Mouse (Mus musculus): ENCODE measurements around the gene B4galt2.
A peak's percentile ranks its signal among the peaks of the same experiment; 100 is the strongest.

Gene B4galt2

DNA sequence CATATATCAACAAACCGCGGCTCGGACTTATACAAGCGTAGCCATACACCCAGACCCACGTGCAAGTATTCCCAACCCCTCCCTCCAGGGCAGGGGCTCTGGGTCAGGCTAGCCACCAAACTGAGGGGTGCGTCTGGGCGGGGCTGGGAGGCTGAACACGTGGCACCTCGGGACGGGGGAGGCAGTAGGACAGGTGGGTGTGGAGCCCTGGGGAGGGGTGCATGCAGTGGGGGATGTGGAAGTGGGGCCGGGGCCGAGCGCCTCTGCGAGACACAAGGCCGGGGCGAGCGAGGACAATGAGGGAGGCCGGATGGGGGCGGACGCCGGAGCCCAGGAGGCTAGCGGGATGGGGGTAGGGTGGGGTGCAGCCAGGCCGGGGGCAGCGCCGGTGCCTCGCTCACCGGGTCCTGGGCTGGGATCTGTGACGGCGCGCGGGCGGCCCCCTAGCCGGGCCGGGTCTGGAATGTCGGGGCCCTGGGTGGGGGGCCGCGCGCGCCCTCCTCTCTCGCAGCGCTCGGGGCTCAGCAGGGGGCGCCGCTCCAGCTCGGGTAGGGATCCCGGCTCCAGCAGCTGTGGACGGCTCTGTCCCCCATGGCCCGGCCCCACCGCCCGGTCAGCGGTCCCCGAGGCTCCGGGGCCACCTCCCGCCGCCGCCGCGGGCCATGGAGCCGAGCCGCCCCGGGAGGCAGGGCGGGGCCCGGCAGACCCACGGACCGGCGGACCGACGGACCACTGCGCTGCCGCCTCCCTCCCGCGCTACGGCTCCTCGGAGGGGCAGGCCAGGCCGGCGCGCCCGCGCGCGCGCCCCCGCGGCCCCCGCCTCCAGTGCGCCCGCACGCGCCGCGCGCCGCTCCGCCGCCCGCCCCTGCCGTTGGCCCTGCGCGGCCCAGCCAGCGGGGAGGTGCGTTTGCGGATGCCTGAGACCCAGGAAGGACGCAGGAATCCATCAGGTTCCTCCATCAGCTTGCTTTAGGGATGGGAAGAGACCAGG is at the start of gene B4galt2:
B4galt2 (minus strand) TSS at position 787 of the 991 bp plus-strand sequence.
- no peak for DNase-seq (ENCODE audit: low spot score)

GRCm38 (mm10) chr4:117929391-117929881 is 46.1 kb upstream of the B4galt2 start, which contains the start of gene Artn:
Artn (minus strand) TSS chr4:117929763.
- no peak for DNase-seq (ENCODE audit: low spot score)

GRCm38 (mm10) chr4:117928699-117929241 is 45.5 kb upstream of the B4galt2 start:
- peak; percentile 68 for DNase-seq (ENCODE audit: low spot score)

DNA sequence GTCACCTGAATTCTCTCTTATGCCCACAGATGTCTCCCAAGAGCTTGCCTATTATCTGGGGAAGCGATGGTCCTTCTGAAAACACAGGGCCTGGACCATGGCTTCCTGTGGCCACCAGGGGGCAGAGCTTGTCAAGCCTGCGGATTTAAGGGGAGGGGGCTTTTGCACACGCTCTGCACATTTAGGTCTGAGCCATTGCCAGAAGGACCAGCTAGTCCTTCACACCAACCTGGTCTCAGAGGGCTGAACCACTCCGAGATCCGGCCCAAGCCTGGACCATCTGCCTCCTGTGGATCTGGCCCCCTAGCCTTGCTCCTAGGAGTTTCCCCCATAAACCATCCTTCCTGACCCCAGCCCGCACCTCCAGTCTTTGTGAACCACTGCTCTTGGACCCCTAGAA is 44.9 kb upstream of the B4galt2 start:
- DNase-seq (ENCODE audit: low spot score) = no peak

GRCm38 (mm10) chr4:117926545-117927482 is 43.5 kb upstream of the B4galt2 start:
- DNase-seq (ENCODE audit: low spot score) = no peak

DNA sequence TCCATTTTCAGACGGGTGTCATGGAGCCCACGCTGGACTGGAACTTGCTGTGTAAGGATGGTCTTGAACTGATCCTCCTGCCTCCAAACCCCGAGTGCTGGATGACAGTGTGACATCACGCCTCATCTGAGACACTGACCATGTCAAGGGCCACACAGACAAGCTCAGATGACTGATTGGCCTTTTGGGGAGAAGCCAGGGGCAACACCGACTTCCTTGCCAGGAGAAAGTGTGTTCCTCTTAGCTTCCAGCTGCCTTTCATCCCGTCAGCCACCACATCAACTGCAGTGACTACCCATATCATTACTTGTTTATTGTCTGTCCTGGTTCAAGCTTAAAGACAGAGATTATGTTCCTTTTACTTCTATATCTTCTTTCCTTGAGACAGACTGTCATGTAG is 41.6 kb upstream of the B4galt2 start:
- DNase-seq (ENCODE audit: low spot score) = no peak

- no peak for DNase-seq (ENCODE audit: low spot score)
Observed at GRCm38 (mm10) chr4:117923450-117923849, 40.2 kb upstream of the B4galt2 start.

DNA sequence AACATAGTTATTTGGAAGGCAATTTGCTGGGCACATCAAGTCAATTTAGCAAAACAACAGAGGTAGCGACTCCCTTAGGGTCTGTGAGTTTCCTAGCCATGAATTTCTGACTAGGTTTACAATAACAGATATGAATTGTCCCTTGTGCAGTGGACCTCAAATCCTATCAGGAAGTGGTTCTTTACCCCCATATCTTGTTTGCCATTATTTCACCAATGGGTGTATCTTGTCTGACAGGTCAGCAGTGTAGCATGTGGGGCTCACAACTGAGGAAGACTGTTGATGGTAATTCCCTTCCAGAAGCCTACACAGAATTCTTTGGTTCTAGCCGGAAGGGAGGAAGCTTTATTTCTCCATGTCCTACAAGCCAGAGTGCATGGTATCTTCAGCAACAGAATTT is 38.1 kb upstream of the B4galt2 start:
- DNase-seq (ENCODE audit: low spot score) = no peak

GRCm38 (mm10) chr4:117918762-117919161 is 35.5 kb upstream of the B4galt2 start:
- no peak for DNase-seq (ENCODE audit: low spot score)

GRCm38 (mm10) chr4:117918261-117918660 is 35.0 kb upstream of the B4galt2 start:
- no peak for DNase-seq (ENCODE audit: low spot score)

GRCm38 (mm10) chr4:117917847-117918246 is 34.6 kb upstream of the B4galt2 start:
- DNase-seq (ENCODE audit: low spot score) = no peak

GRCm38 (mm10) chr4:117917402-117917801 is 34.1 kb upstream of the B4galt2 start:
- no peak for DNase-seq (ENCODE audit: low spot score)

DNA sequence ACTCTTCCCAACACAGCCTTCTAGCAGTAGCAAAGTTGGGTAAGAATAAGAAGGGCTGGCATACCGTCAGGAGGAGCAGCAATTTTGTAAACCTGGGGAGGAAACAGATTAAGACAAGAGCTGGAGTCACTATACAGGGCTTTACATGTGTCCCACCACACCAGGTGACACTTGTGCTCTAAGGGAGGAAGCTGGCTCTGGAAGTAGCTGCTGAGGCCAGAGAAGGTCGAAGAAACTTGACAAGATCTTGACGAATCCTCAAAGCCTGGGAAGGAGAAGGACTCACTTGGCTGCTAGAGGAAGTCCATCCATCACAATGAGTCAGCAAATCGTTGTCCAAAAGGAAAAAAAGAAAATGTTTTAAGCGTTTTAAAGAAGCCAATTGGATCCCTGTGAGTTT is 33.1 kb upstream of the B4galt2 start:
- DNase-seq (ENCODE audit: low spot score) = no peak

DNA sequence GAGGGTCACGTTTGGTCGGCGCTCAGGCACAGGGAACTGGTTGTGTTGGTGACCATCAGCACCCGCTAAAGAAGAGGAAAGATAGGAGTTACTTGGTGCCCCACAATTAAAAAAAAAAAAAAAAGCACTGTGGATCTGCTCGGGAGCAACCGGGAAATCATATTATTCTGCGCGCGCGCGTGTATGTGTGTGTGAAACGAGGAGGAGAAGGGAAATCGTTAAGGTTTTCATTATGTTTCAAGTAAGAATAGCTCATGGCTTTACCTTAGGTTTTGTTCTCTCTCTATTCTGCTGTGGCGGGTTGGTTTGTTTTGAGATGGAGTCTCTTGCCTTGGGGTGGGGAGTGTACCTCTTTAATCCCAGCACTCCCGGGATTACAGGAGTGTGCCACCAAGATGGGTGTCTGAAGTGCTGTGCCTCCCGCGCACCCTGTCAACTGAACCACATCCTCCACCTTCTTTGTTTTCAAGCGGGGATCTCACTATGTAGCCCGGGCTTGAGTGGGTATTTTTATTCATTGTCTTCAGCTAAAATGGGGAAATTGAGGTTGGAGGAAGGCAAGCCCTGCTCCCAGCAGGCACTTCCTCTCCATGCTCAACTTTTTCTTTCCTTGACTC is 32.3 kb upstream of the B4galt2 start:
- no peak for DNase-seq (ENCODE audit: low spot score)

DNA sequence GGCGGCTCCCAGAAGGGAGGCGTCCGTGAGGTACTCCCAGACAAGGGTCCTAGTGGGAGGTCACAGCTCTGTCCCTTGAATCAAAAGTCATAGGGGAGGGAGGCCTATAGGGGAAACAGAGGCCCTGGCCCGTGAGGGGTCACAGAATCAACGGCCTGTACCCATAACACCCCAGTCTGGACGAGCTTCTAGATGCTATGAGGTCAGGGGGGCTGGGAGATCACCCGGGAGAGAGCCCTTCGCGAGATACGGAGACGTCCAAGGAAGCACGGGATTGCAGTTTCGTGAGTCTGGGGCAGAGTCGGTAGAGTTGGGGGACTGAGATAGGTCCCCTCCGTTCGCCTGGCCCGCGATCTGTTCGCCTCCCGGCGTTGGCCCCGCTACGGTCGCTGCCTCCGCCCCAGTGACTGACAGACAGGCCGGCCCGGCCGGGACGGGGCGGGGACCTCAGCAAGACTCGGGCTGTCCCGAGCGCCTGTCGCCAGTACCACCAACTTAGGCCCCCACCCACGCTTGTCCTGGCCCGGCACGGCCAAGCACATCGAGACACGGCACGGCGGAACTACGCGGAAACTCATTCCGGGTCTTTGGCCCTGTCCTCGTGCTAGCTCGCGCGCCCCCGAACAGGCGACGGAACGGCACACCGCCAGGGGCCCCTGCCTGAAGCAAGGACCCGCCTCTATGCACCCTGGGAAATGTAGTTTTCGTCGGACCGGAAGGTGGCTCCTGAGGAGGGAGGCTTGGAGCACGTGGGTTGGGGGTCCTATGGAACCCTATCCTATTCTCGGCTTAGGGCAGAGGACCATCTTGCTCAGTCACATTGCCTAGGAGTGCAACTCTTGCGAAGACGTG is 31.5 kb upstream of the B4galt2 start, which contains the start of gene Ipo13:
Ipo13 (minus strand) TSS at position 409 of the 852 bp plus-strand sequence.
- peak; percentile 97 for DNase-seq (ENCODE audit: low spot score)

DNA sequence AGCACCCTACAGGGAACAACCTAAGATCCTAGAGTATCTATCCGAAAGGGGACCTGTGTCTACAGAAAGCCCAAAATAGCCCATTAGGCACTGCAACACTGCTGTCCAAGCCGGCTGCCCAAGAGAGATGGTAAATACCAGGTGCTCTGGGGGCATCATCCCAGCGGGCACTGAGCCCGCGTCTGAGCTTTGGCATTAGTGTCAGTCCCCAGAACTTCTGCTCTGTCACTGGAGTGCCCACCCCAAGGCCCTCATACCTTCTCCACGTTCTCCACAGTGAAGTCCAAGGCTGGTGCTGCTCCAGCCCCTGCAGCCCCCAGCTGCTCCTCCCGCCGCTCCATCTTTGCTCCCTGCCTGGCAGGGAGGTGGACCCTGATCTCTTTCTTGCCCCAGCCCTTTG is 30.7 kb upstream of the B4galt2 start:
- no peak for DNase-seq (ENCODE audit: low spot score)

DNA sequence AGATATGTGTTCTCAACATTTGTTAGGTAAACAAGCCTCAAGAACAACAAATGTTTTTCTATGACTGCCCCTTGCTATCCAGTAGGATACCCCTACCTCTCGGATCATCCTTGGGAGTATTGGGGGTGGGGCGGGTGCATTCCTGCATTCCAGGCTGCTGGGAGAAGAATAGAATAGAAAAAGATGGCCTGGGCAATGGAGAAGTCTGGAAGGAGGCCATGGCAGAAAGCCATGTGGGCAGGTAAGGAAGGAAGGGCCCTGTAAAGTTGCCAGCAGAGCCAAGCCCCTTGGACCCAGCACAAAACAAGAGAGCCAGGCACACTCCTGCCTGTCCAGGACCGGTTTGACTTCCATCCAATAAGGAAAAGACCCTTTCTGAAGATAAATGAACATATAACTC is 30.1 kb upstream of the B4galt2 start:
- no peak for DNase-seq (ENCODE audit: low spot score)

DNA sequence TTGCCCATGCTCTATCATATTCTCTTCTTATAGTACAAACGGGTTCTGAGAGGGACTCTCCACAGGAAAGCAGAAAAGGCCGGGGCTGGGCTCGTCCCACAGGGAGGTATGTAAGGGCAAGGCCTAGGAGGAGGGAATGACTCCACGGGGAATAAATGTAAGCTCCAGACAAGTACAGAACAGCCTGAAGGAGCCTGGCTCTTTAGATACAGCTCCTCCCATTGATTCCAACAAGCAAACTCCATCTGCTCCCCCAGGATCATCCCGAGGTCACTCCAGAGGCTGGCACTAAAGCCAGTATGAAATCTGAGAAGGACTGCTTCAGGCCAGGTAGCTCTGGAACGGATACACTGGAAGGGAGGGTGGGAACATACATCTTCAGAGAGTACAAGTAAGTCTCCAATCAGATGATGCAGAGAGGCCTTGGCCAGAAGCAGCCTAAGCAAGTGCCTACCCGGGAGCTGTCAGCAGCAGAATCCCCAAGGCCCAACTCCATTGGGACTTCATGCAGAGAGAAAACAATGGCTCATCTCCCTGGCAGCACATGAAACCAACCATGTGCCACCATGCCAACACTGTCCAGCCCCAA is 29.5 kb upstream of the B4galt2 start:
- no peak for DNase-seq (ENCODE audit: low spot score)

GRCm38 (mm10) chr4:117912131-117912561 is 28.9 kb upstream of the B4galt2 start:
- DNase-seq (ENCODE audit: low spot score) = no peak

GRCm38 (mm10) chr4:117908834-117909453 is 25.7 kb upstream of the B4galt2 start:
- no peak for DNase-seq (ENCODE audit: low spot score)

All from spleen, adult 12 weeks (tissue).